Mouse (Mus musculus) olfactory bulb, adult 2 months (tissue): ENCODE measurements around the gene Dgke. TPM values are rescaled to one million over a fixed set of nuclear protein-coding genes. Genes with fewer than 3 reads are reported as not detected.

ENCODE experiments used
- H3K27ac ChIP-seq: fragments of 200-500 bp; 2 replicates; pipeline ENCODE4 v1.5.1; 2012; ENCODE audit warnings: low read depth, low read length; ENCODE audit not compliant: insufficient read depth
- H3K4me1 ChIP-seq: fragments of 200-500 bp; 2 replicates; pipeline ENCODE4 v1.6.1; 2012; ENCODE audit warnings: low read length; ENCODE audit not compliant: control insufficient read depth, insufficient read depth
- H3K4me3 ChIP-seq: fragments of 200-500 bp; 2 replicates; pipeline ENCODE4 v1.5.1; 2012; ENCODE audit warnings: mild to moderate bottlenecking, low read depth, low read length, moderate library complexity; ENCODE audit not compliant: insufficient read depth
- CTCF ChIP-seq: fragments of 200-500 bp; IDR thresholded peaks from 2 replicates; pipeline ENCODE4 v1.5.1; 2012; ENCODE audit warnings: low read depth, mild to moderate bottlenecking, low read length, moderate library complexity; ENCODE audit not compliant: insufficient read depth
- POLR2A ChIP-seq: fragments of 200-500 bp; IDR thresholded peaks from 2 replicates; pipeline ENCODE4 v1.6.1; 2012; ENCODE audit warnings: mild to moderate bottlenecking, low read depth, low read length, moderate library complexity; ENCODE audit not compliant: insufficient read depth
- WGBS: fragments of 180-500 bp; shearing (Covaris S2); methylation state at CpG from one replicate; pipeline ENCODE4 v1.1.7; 2018; 5-methylcytosine and 5-hydroxymethylcytosine counted together
- polyA plus RNA-seq: library from polyadenylated mRNA; stranded (reverse); fragments of >200 nt; gene quantifications from 2 replicates; pipeline ENCODE4 v1.2.4, GENCODE M21; 2012; ENCODE audit warnings: low replicate concordance; ENCODE audit not compliant: missing spikeins, insufficient read depth, insufficient read length

Dgke gene
- polyA plus RNA-seq, 1 experiment = 99.2 TPM

GRCm38 (mm10) chr11:89077601-89078000 lies 11.0 kb upstream of the Dgke start:
- Histone ChIP-seq H3K27ac (no peak overlapping the region), H3K4me1 (no peaks in the 10 kb centered on the region), H3K4me3 (no peak overlapping the region)
- 93% methylated on average over 8 of the region's 8 CpGs for WGBS
- TF ChIP-seq CTCF (no peak), POLR2A (no peak)

GRCm38 (mm10) chr11:89076370-89076821 lies 9.7 kb upstream of the Dgke start:
- TF ChIP-seq POLR2A (no peak), CTCF (no peak)
- Histone ChIP-seq H3K4me1 (no peaks in the 10 kb centered on the region), H3K4me3 (no peak overlapping the region), H3K27ac (no peak overlapping the region)
- WGBS = 93% methylated on average over 4 of the region's 4 CpGs

- Histone ChIP-seq H3K27ac (no peak overlapping the region), H3K4me1 (no peaks in the 10 kb centered on the region), H3K4me3 (no peak overlapping the region)
- WGBS = 64% methylated on average over 19 of the region's 19 CpGs
- TF ChIP-seq CTCF (no peak), POLR2A (no peak)
Observed at GRCm38 (mm10) chr11:89074783-89075413, 8.2 kb upstream of the Dgke start.

- WGBS = 93% methylated on average over 8 of the region's 8 CpGs
Observed at GRCm38 (mm10) chr11:89073541-89073940, 6.9 kb upstream of the Dgke start, which contains the start of gene Gm525. Gene Gm525 (plus strand): TSS chr11:89073841.

GRCm38 (mm10) chr11:89071522-89071921 lies 4.9 kb upstream of the Dgke start:
- 80% methylated on average over 5 of the region's 5 CpGs for WGBS
- H3K27ac ChIP-seq = no peak overlapping the region
- TF ChIP-seq POLR2A = no peak
- no peak for TF ChIP-seq CTCF
- H3K4me3 ChIP-seq = no peak overlapping the region
- no peaks in the 10 kb centered on the region for H3K4me1 ChIP-seq

More at GRCm38 (mm10) chr11:89073541-89073940, 6.9 kb upstream of the Dgke start, which contains the start of gene Gm525:
- no peak within 1 kb of the TSS for H3K27ac ChIP-seq
- TF ChIP-seq POLR2A (no peak), CTCF (no peak)
- no peaks in the 10 kb centered on the region for H3K4me1 ChIP-seq
- no peak within 1 kb of the TSS for H3K4me3 ChIP-seq

- TF ChIP-seq CTCF (no peak), POLR2A (no peak)
- WGBS = 16% methylated on average over 6 of the region's 6 CpGs
- Histone ChIP-seq H3K4me1 (no peaks in the 10 kb centered on the region), H3K27ac (no peak overlapping the region), H3K4me3 (no peak overlapping the region)
Observed at GRCm38 (mm10) chr11:89069303-89069702, 2.7 kb upstream of the Dgke start.

GRCm38 (mm10) chr11:89068649-89069048 lies 2.0 kb upstream of the Dgke start:
- no peak overlapping the region for H3K27ac ChIP-seq
- TF ChIP-seq POLR2A = no peak
- no peak for TF ChIP-seq CTCF
- 85% methylated on average over 14 of the region's 14 CpGs for WGBS
- H3K4me1 ChIP-seq = no peaks in the 10 kb centered on the region
- H3K4me3 ChIP-seq = no peak overlapping the region

- H3K27ac ChIP-seq = no peak overlapping the region
- H3K4me1 ChIP-seq = no peaks in the 10 kb centered on the region
- TF ChIP-seq CTCF (no peak), POLR2A (no peak)
- no peak overlapping the region for H3K4me3 ChIP-seq
- 79% methylated on average over 11 of the region's 11 CpGs for WGBS
Observed at GRCm38 (mm10) chr11:89067871-89068490, 1.3 kb upstream of the Dgke start.

- Histone ChIP-seq H3K4me1 (no peaks in the 10 kb centered on the region), H3K4me3 (no peak overlapping the region; the same call in 1 of the 2 replicates), H3K27ac (no peak overlapping the region)
- WGBS = 84% methylated on average over 6 of the region's 6 CpGs
- TF ChIP-seq CTCF = no peak
- TF ChIP-seq POLR2A = no peak
Observed at GRCm38 (mm10) chr11:89067301-89067822, 712 bp upstream of the Dgke start.
